In the genomic region with DNA sequence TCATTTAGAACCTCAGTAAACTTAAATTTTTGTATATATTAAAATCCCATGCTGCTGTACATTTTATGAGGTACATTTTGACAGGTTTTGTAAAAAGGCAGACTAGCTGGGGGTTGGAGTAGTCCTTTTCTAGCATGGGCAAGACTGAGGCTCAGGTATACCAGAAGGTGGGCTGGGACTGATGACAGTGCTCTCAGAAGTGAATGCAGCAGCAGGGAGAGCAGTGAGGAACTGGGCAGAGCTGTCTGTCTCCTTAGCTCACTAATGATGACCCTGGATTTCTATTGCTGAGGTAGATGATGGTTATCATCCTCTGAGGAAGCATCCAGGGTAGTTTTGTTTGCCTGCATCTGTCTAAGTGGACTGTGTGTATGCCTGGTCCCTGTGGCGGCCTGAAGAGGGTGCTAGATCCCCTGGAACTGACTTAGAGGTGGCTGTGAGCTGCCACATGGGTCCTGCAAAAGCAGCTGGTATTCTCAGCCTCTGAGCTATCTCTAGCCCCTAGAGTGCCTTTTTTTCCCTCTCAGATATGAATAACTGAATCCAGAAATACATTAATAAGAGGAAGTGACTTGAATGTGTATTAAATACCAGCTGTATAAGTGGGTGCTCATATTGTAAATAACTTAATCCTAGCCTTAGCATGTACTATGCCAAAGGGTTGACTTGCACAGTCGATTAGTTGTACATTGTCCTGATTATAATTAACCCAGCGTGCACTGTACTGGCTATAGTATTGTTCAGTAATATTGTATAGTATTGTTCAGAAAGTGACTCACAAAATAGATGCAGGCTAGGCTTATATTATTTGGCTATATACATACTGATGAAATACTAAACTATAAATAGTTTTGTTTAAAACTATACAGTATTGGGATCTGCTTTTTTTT, we compare ENCODE assay signal across 8 mouse cellular contexts. TPM values are rescaled to one million over a fixed set of nuclear protein-coding genes. Genes with fewer than 3 reads are reported as not detected.
DNase-seq lines count a peak whose midpoint lies in the region; ATAC-seq and TF ChIP-seq lines count a peak whose summit lies in the region.

No protein-coding gene starts in this region.

- no peaks in the 10 kb centered on the region for H3K27me3 ChIP-seq in heart, adult 2 months (ENCODE audit: control insufficient read depth, insufficient read depth, low read length)
- no peaks in the 10 kb centered on the region for H3K27me3 ChIP-seq in heart, embryonic 11.5 days (ENCODE audit: control insufficient read depth, insufficient read depth, low read length)
- no peaks in the 10 kb centered on the region for H3K27me3 ChIP-seq in CH12.LX (replicated peaks)
- H3K27me3 ChIP-seq in hindbrain, embryonic 14.5 days (ENCODE audit: control insufficient read depth, insufficient read depth, low read length), result no peaks in the 10 kb centered on the region
- H3K27me3 ChIP-seq in lung, embryonic 14.5 days (ENCODE audit: insufficient read depth, low read length), result no peaks in the 10 kb centered on the region
- H3K27me3 ChIP-seq in limb, embryonic 10.5 days (ENCODE audit: low read depth, poor library complexity, severe bottlenecking), result no peaks in the 10 kb centered on the region

- H3K27ac ChIP-seq in heart, adult 2 months, result no peak overlapping the region
- H3K27ac ChIP-seq in heart, embryonic 11.5 days (ENCODE audit: low read depth, low read length), result no peak overlapping the region
- H3K27ac ChIP-seq in CH12.LX (ENCODE audit: insufficient read depth, low read depth), result no peak overlapping the region
- H3K27ac ChIP-seq in hindbrain, embryonic 14.5 days, result no peak overlapping the region
- H3K27ac ChIP-seq in lung, embryonic 14.5 days (ENCODE audit: low read depth), result no peak overlapping the region
- H3K27ac ChIP-seq in limb, embryonic 10.5 days, result no peak overlapping the region

- dilution Hi-C loops in CH12.LX (cut with MboI; ENCODE audit: extremely low pct_ligation_motif_present, extremely low pct_unique_long_range_greater_than_20kb, low sequenced_read_pairs), result no loop called here

- in situ Hi-C loops in CH12.LX (cut with MboI; ENCODE audit: low pct_ligation_motif_present, low pct_unique_long_range_greater_than_20kb, low sequenced_read_pairs), result loop anchor here (25.0 kb wide), 1 partner anchor 178 kb away; a partner anchor contains a TSS

- DNase-seq in heart, adult 2 months, result peak; percentile 29 to 34
- DNase-seq in CH12.LX (ENCODE audit: extremely low read depth), result peak; percentile 65
- peak; percentile 35 for DNase-seq in brain, embryonic 14.5 days (ENCODE audit: low read depth)
- DNase-seq in hindbrain, embryonic 14.5 days (ENCODE audit: low spot score), result no peak
- DNase-seq in lung, embryonic 14.5 days, result peak; percentile 22
- DNase-seq in retina, embryonic 14.5 days (ENCODE audit: low spot score), result peak; percentile 59
- no peak for DNase-seq in limb, embryonic 10.5 days (ENCODE audit: low spot score)

- H3K9me3 ChIP-seq in heart, embryonic 11.5 days (replicated peaks; ENCODE audit: control insufficient read depth, low read length), result no peaks in the 10 kb centered on the region
- H3K9me3 ChIP-seq in CH12.LX (replicated peaks; ENCODE audit: low read length), result no peaks in the 10 kb centered on the region
- H3K9me3 ChIP-seq in hindbrain, embryonic 14.5 days (ENCODE audit: control insufficient read depth, low read length), result no peaks in the 10 kb centered on the region
- no peaks in the 10 kb centered on the region for H3K9me3 ChIP-seq in lung, embryonic 14.5 days (ENCODE audit: low read depth, low read length)
- H3K9me3 ChIP-seq in limb, embryonic 10.5 days (replicated peaks), result no peaks in the 10 kb centered on the region

- 50% methylated on average over 3 of the region's 3 CpGs for WGBS in heart, adult 2 months
- 75% methylated on average over 3 of the region's 3 CpGs for WGBS in heart, embryonic 11.5 days (ENCODE audit: insufficient replicate concordance)
- 67% methylated on average over 3 of the region's 3 CpGs for WGBS in hindbrain, embryonic 14.5 days
- WGBS in lung, embryonic 14.5 days, result 63% methylated on average over 3 of the region's 3 CpGs
- WGBS in limb, embryonic 10.5 days, result 80% methylated on average over 3 of the region's 3 CpGs

- no peak for ATAC-seq in heart, embryonic 11.5 days (replicated peaks; ENCODE audit: insufficient number of reproducible peaks, low FRiP score, low TSS enrichment)
- 0 out of 2 replicates have a peak, but pooled peaks have one; percentile 55 for ATAC-seq in hindbrain, embryonic 14.5 days (ENCODE audit: low FRiP score)
- 0 out of 2 replicates have a peak, but pooled peaks have one; percentile 56 for ATAC-seq in lung, embryonic 14.5 days (ENCODE audit: insufficient read depth)

- TF ChIP-seq EP300 in heart, adult 2 months (IDR thresholded peaks at IDR 0.05; ENCODE audit: insufficient read depth, low read depth, low read length), result no peak
- TF ChIP-seq EP300 in CH12.LX (IDR thresholded peaks at IDR 0.05; ENCODE audit: low read length), result no peak

- TF ChIP-seq CTCF in heart, adult 2 months (IDR thresholded peaks at IDR 0.05), result peak; percentile 70
- TF ChIP-seq CTCF in CH12.LX (conservative IDR thresholded peaks at IDR 0.05 in 1 of 2, IDR thresholded peaks at IDR 0.05 in 1 of 2; ENCODE audit: low read depth in 2 of 2, low read length in 2 of 2), result peak; percentile 47 to 65; a peak in 3 of 4 replicates
- peak; percentile 55; the same call in 1 of the 2 replicates for TF ChIP-seq CTCF in brain, embryonic 14.5 days (IDR thresholded peaks at IDR 0.05; ENCODE audit: borderline replicate concordance, extremely low read depth, insufficient read depth, insufficient read length)
- peak; percentile 50 for TF ChIP-seq CTCF in lung, embryonic 14.5 days (IDR thresholded peaks at IDR 0.05; ENCODE audit: low read depth)

- no peak for TF ChIP-seq POLR2A in heart, adult 2 months (IDR thresholded peaks at IDR 0.05; ENCODE audit: insufficient read depth, low read depth, low read length)
- no peak for TF ChIP-seq POLR2A in CH12.LX (IDR thresholded peaks at IDR 0.05; ENCODE audit: low read depth, low read length)
- no peak for TF ChIP-seq POLR2A in brain, embryonic 14.5 days (IDR thresholded peaks at IDR 0.05; ENCODE audit: borderline replicate concordance, extremely low read depth, insufficient read depth, insufficient read length, poor library complexity, severe bottlenecking)

- H3K36me3 ChIP-seq in heart, adult 2 months (ENCODE audit: control insufficient read depth, insufficient read depth, low read length), result peaks cover 18% of the 10 kb centered on the region
- no peaks in the 10 kb centered on the region; the same call in 1 of the 2 replicates for H3K36me3 ChIP-seq in heart, embryonic 11.5 days (ENCODE audit: control insufficient read depth, insufficient read depth, low read length)
- H3K36me3 ChIP-seq in CH12.LX (replicated peaks in 1 of 2; ENCODE audit: control insufficient read depth in 1 of 2, insufficient read depth in 1 of 2, low read length in 1 of 2), result peaks cover 25 to 85% of the 10 kb centered on the region in 2 experiments
- peaks cover 15% of the 10 kb centered on the region; the same call in 1 of the 2 replicates for H3K36me3 ChIP-seq in hindbrain, embryonic 14.5 days (replicated peaks; ENCODE audit: control insufficient read depth, insufficient read depth)
- peaks cover 21% of the 10 kb centered on the region for H3K36me3 ChIP-seq in lung, embryonic 14.5 days (ENCODE audit: insufficient read depth)
- H3K36me3 ChIP-seq in limb, embryonic 10.5 days, result peaks cover 93% of the 10 kb centered on the region

- no peak overlapping the region for H3K9ac ChIP-seq in heart, adult 2 months (ENCODE audit: low read depth, low read length)
- no peak overlapping the region for H3K9ac ChIP-seq in heart, embryonic 11.5 days (ENCODE audit: low read depth, low read length)
- H3K9ac ChIP-seq in CH12.LX (ENCODE audit: insufficient read depth, low read depth), result no peak overlapping the region
- H3K9ac ChIP-seq in hindbrain, embryonic 14.5 days, result no peak overlapping the region
- H3K9ac ChIP-seq in lung, embryonic 14.5 days, result no peak overlapping the region

- peak; percentile 45 for TF ChIP-seq RAD21 in CH12.LX (IDR thresholded peaks at IDR 0.05; ENCODE audit: low read depth, low read length)

- no peak overlapping the region for H3K4me2 ChIP-seq in heart, embryonic 11.5 days
- H3K4me2 ChIP-seq in CH12.LX (ENCODE audit: insufficient read depth, low read depth, poor library complexity, severe bottlenecking), result no peak overlapping the region
- no peak overlapping the region for H3K4me2 ChIP-seq in hindbrain, embryonic 14.5 days (replicated peaks)
- H3K4me2 ChIP-seq in lung, embryonic 14.5 days, result no peak overlapping the region

- peaks cover 8% of the 10 kb centered on the region; the same call in 1 of the 2 replicates for H3K79me2 ChIP-seq in heart, adult 2 months (replicated peaks; ENCODE audit: control insufficient read depth, insufficient read depth, low read length)
- peaks cover 70% of the 10 kb centered on the region for H3K79me2 ChIP-seq in CH12.LX (replicated peaks; ENCODE audit: control insufficient read depth, extremely low read depth, insufficient read depth, poor library complexity, severe bottlenecking)

- no peak overlapping the region for H3K4me3 ChIP-seq in heart, adult 2 months
- no peak overlapping the region for H3K4me3 ChIP-seq in heart, embryonic 11.5 days (ENCODE audit: low read depth, low read length)
- H3K4me3 ChIP-seq in CH12.LX (replicated peaks in 1 of 3; ENCODE audit: low read depth in 2 of 3, low read length in 2 of 3, poor library complexity in 1 of 3), result no peak overlapping the region
- no peak overlapping the region for H3K4me3 ChIP-seq in hindbrain, embryonic 14.5 days (replicated peaks; ENCODE audit: low read length)
- no peak overlapping the region for H3K4me3 ChIP-seq in lung, embryonic 14.5 days (ENCODE audit: low read depth, low read length)
- no peak overlapping the region for H3K4me3 ChIP-seq in limb, embryonic 10.5 days

- intact Hi-C loops in heart, adult 2 months (cut with DNase I), result no loop called here

- H3K4me1 ChIP-seq in heart, adult 2 months (ENCODE audit: control insufficient read depth, insufficient read depth, low read length), result peaks cover 6% of the 10 kb centered on the region
- no peaks in the 10 kb centered on the region for H3K4me1 ChIP-seq in heart, embryonic 11.5 days (ENCODE audit: control insufficient read depth, insufficient read depth, low read length)
- H3K4me1 ChIP-seq in CH12.LX (ENCODE audit: control insufficient read depth in 1 of 2, insufficient read depth in 2 of 2), result peaks cover 0 to 38% of the 10 kb centered on the region in 2 experiments; a peak in 2 of 4 replicates
- peaks cover 4% of the 10 kb centered on the region; the same call in 1 of the 2 replicates for H3K4me1 ChIP-seq in hindbrain, embryonic 14.5 days (replicated peaks; ENCODE audit: control insufficient read depth, insufficient read depth, low read length)
- no peaks in the 10 kb centered on the region for H3K4me1 ChIP-seq in lung, embryonic 14.5 days (ENCODE audit: insufficient read depth)
- no peaks in the 10 kb centered on the region for H3K4me1 ChIP-seq in limb, embryonic 10.5 days

RNA-seq across cellular contexts. Expression of a gene that starts 10.5 kb away (rescaled TPM):
- 10 to 100 TPM; 19.9 to 20.7 TPM for total RNA-seq in heart, adult 2 months (2021)
- 1.6 and 2.9 TPM in 2 replicates for polyA plus RNA-seq in heart, adult 2 months (2012; rRNA removed)
- 17.1 and 26.2 TPM in 2 replicates for polyA plus RNA-seq in heart, embryonic 11.5 days (2014; fragmentation: Nextera tagmentation; extraction: Ambion mirVana)
- 32.0 and 32.1 TPM in 2 replicates for total RNA-seq in CH12.LX (2012; rRNA removed)
- total RNA-seq in CH12.LX (2014; rRNA removed), result 29.6 and 32.4 TPM in 2 replicates
- 45.0 and 61.3 TPM in 2 replicates for polyA plus RNA-seq in CH12.LX (2012; ENCODE audit: insufficient read length, low read depth)
- polyA plus RNA-seq in brain, embryonic 14.5 days (2012; rRNA removed), result 6.5 and 10.4 TPM in 2 replicates
- 21.3 and 21.8 TPM in 2 replicates for polyA plus RNA-seq in hindbrain, embryonic 14.5 days (2014; fragmentation: Nextera tagmentation; extraction: Ambion mirVana)
- 40.7 and 42.2 TPM in 2 replicates for polyA plus RNA-seq in lung, embryonic 14.5 days (2014; fragmentation: Nextera tagmentation; extraction: Ambion mirVana)
- 40.6 and 40.7 TPM in 2 replicates for polyA plus RNA-seq in limb, embryonic 10.5 days (2016; fragmentation: Nextera tagmentation; extraction: Ambion mirVana)

Comparison
In these comparisons a context has a peak if more than half of its experiments do, and no peak if none do; other contexts are left out.
1. DNase-seq: peak in heart, adult 2 months (2 of 2), CH12.LX (single experiment), brain, embryonic 14.5 days (single experiment), lung, embryonic 14.5 days (single experiment) and retina, embryonic 14.5 days (single experiment); none in hindbrain, embryonic 14.5 days (single experiment) and limb, embryonic 10.5 days (single experiment).
2. Peak in every context shown above with its lines, with median percentiles within 50 percentile points of each other: CTCF ChIP-seq.